Mouse (Mus musculus): ENCODE results near the gene Kif15.

The Kif15 gene

DNA sequence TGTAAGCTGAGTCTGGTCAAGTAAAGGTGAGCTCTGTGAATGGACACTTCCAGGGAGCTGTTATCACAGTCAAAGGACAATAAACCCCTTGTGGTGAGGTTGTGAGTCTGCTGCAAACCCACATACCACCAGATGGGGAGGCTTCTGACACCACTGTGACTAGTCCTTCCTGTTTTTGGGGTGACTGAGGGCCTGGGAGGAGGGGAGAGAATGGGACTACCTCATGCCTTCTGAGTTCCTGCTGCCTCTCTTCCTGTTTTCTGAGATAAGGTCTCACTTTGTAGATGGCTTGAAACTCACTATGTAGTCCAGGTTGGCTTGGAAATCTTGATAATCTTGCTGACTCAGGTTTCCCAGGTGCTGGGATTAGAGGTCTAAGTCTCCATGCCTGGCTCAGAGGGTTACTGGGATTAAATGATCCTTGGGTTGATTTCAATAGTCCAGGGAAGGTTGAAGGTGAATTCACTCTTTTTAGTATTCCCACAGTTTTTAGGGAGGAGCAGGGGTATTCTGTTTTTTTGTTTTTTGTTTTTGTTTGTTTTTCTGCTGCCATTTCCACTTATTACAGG, 108.0 kb downstream of the Kif15 start:
- in situ Hi-C loops (cut with MboI; ENCODE audit: low pct_unique_long_range_greater_than_20kb in 1 of 2, low sequenced_read_pairs in 2 of 2, unreplicated experiment in 1 of 2) = no loop called here

DNA sequence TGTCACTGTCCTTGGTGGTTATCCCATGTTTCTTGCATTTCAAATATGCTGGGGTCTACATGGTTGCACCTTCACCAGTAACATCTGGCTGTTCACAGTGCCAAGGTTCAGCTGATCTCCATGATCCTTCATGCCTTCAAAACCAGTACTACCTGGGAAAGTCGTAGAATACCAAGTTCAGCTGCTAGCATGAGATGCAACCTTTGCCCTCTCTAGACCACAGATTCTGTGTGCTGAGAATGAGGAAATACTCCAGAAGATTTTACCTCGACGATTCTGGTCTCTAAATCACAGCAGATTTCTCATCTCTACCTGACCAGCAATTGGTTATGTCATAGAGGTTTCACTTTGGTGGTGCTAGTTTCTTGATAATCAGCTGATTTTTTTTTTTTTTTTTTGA, 109.3 kb downstream of the Kif15 start:
- in situ Hi-C loops (cut with MboI; ENCODE audit: low pct_unique_long_range_greater_than_20kb in 1 of 2, low sequenced_read_pairs in 2 of 2, unreplicated experiment in 1 of 2) = no loop called here
